ENCODE assay signal across 12 mouse cellular contexts in the genomic region with DNA sequence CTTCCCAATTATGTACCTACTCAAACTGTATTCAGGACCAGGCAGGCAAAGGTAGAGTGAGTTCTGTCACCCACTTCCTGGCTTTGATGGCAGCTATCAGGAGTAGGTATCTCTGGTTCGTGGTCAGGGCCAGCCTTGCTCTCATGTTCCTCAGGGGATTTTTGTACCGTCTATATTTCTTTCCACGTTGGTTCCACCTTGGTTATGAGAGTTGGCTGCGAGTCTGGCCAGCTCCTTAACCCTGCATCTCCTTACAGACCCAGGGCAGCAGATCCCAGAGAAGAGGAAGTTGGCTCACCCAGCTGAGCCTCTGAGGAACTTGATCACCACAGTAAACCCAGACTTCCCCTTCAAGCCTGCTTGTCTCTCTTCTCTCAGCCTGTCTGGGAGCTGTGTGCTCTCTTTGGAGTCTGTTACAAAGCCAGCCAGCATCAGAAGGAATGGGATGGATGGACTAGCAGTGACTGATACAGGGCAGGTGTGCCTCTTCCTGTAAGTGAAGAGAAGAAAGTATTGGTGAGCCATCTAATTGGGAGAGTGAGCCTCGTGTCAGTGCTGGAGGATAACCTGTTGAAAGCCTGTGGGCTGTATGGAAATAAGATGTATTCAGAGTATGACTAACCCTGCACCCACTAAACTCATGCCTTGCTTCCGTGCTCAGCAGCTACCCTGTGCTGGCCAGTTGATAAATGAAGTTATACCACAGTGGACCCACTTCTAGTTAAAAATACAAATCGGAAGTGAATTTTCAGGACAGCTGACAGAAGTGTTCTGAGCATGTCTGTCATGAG. TPM values are rescaled to one million over a fixed set of nuclear protein-coding genes. Genes with fewer than 3 reads are reported as not detected.
A peak's percentile ranks its signal among the peaks of the same experiment; 100 is the strongest.
DNase-seq lines count a peak whose midpoint lies in the region; ATAC-seq and TF ChIP-seq lines count a peak whose summit lies in the region.
"Had no signal": no experiment of that assay in that cellular context is flagged by ENCODE, and none has a peak within 500 bp of the region (broad histone marks: within the 10 kb centered on the region; RNA-seq: fewer than 3 reads in every experiment).

No protein-coding gene starts in this region.

- no peak overlapping the region for H3K4me2 ChIP-seq in forebrain, embryonic 14.5 days (ENCODE audit: low read length)
- H3K4me2 ChIP-seq: lung, embryonic 15.5 days had no signal

- no peaks in the 10 kb centered on the region for H3K36me3 ChIP-seq in heart, embryonic 10.5 days
- H3K36me3 ChIP-seq in forebrain, embryonic 14.5 days (ENCODE audit: control insufficient read depth, insufficient read depth, low read length), result no peaks in the 10 kb centered on the region
- H3K36me3 ChIP-seq: lung, embryonic 15.5 days had no signal

- no peak overlapping the region for H3K9ac ChIP-seq in forebrain, embryonic 14.5 days (ENCODE audit: low read length)
- H3K9ac ChIP-seq: lung, embryonic 15.5 days had no signal

- TF ChIP-seq POLR2A in bone marrow, adult 2 months (IDR thresholded peaks at IDR 0.05; ENCODE audit: borderline replicate concordance, control insufficient read depth, low read depth, low read length), result no peak

- H3K4me3 ChIP-seq in heart, embryonic 10.5 days, result no peak overlapping the region
- no peak overlapping the region for H3K4me3 ChIP-seq in bone marrow, adult 2 months (replicated peaks; ENCODE audit: control insufficient read depth, low read depth, low read length)
- no peak overlapping the region for H3K4me3 ChIP-seq in forebrain, embryonic 14.5 days (ENCODE audit: low read depth, low read length)
- H3K4me3 ChIP-seq: lung, embryonic 15.5 days had no signal

- peak; percentile 90 for ATAC-seq in monocyte, adult 5-6 weeks (replicated peaks; ENCODE audit: insufficient number of reproducible peaks, low FRiP score, low TSS enrichment, poor library complexity, severe bottlenecking)
- ATAC-seq in forebrain, embryonic 14.5 days, result no peak
- ATAC-seq: hindbrain, embryonic 16.5 days had no signal

- peaks cover 51% of the 10 kb centered on the region for H3K4me1 ChIP-seq in heart, embryonic 10.5 days
- H3K4me1 ChIP-seq in bone marrow, adult 2 months (ENCODE audit: control insufficient read depth, insufficient read depth, low read length), result peaks cover 9% of the 10 kb centered on the region
- peaks cover 20% of the 10 kb centered on the region for H3K4me1 ChIP-seq in forebrain, embryonic 14.5 days (ENCODE audit: control insufficient read depth, insufficient read depth, low read length)

- H3K27me3 ChIP-seq in heart, embryonic 10.5 days (ENCODE audit: insufficient read depth, poor library complexity, severe bottlenecking), result no peaks in the 10 kb centered on the region
- H3K27me3 ChIP-seq in forebrain, embryonic 14.5 days (replicated peaks; ENCODE audit: control insufficient read depth, insufficient read depth, low read length), result no peaks in the 10 kb centered on the region
- H3K27me3 ChIP-seq: lung, embryonic 15.5 days had no signal

- no peak for TF ChIP-seq CTCF in bone marrow, adult 2 months (IDR thresholded peaks at IDR 0.05; ENCODE audit: control insufficient read depth, insufficient read depth, low read length)

- H3K27ac ChIP-seq in heart, embryonic 10.5 days, result no peak overlapping the region
- H3K27ac ChIP-seq in bone marrow, adult 2 months (ENCODE audit: control insufficient read depth, insufficient read depth, low read depth, low read length, poor library complexity), result peak overlapping the region; percentile 44; the same call in 1 of the 2 replicates
- no peak overlapping the region for H3K27ac ChIP-seq in forebrain, embryonic 14.5 days (ENCODE audit: low read depth, low read length)
- H3K27ac ChIP-seq: lung, embryonic 15.5 days had no signal

- peak; percentile 96 for DNase-seq in heart, adult 11 months
- DNase-seq in heart, embryonic 10.5 days (ENCODE audit: low spot score), result no peak
- peak; percentile 83 for DNase-seq in 416B (ENCODE audit: low read depth)
- DNase-seq in forebrain, embryonic 14.5 days (ENCODE audit: low spot score), result no peak
- DNase-seq in frontal cortex, postnatal 25 days (ENCODE audit: low spot score in 2 of 2), result no peak
- DNase-seq in kidney, postnatal 4 days, result no peak
- DNase-seq: adrenal gland, postnatal 36 days; embryo, embryonic 11 days had no signal

- H3K9me3 ChIP-seq in heart, embryonic 10.5 days, result no peaks in the 10 kb centered on the region
- H3K9me3 ChIP-seq in forebrain, embryonic 14.5 days (replicated peaks; ENCODE audit: control insufficient read depth, low read length), result no peaks in the 10 kb centered on the region
- H3K9me3 ChIP-seq: lung, embryonic 15.5 days had no signal

- 79% methylated on average over 7 of the region's 7 CpGs for WGBS in heart, embryonic 10.5 days
- 12% methylated on average over 7 of the region's 7 CpGs for WGBS in bone marrow, adult 2 months
- WGBS in forebrain, embryonic 14.5 days, result 90% methylated on average over 7 of the region's 7 CpGs

RNA-seq across cellular contexts. Expression of gene Rapgef1, which starts 53.4 kb away (rescaled TPM):
- 11.2 and 13.4 TPM in 2 replicates for polyA plus RNA-seq in heart, embryonic 10.5 days (2016; fragmentation: Nextera tagmentation; extraction: Ambion mirVana)
- 17.6 and 23.4 TPM in 2 replicates for polyA plus RNA-seq in bone marrow, adult 2 months (2011; ENCODE audit: insufficient read depth, insufficient read length, low replicate concordance, missing spikeins)
- total RNA-seq in monocyte, adult 5-6 weeks (2017), result 62.3 to 108 TPM (median 83.0 TPM) in 3 replicates
- polyA plus RNA-seq in forebrain, embryonic 14.5 days (2014; fragmentation: Nextera tagmentation; extraction: Ambion mirVana), result 17.3 and 19.9 TPM in 2 replicates

Comparison
In these comparisons a context has a peak if more than half of its experiments do, and no peak if none do; other contexts are left out.
1. DNase-seq: peak in heart, adult 11 months (single experiment) and 416B (single experiment); none in heart, embryonic 10.5 days (single experiment), forebrain, embryonic 14.5 days (single experiment), frontal cortex, postnatal 25 days (0 of 2) and kidney, postnatal 4 days (0 of 2).